Mouse (Mus musculus) ES-E14 (cell line): ENCODE data around the gene Cped1. TPM values are rescaled to one million over a fixed set of nuclear protein-coding genes. Genes with fewer than 3 reads are reported as not detected.

Source experiments
- DNase-seq: peaks from one replicate; pipeline ENCODE4 v3.0.0-alpha.2; 2013; ENCODE audit warnings: low read depth, low spot score
- H3K27ac ChIP-seq: 2 replicates; pipeline ENCODE4 v1.5.1; 2012; ENCODE audit warnings: low read depth, mild to moderate bottlenecking, low read length, moderate library complexity, mixed read lengths; ENCODE audit not compliant: poor library complexity, insufficient read depth, severe bottlenecking
- H3K36me3 ChIP-seq: 2 replicates; pipeline ENCODE4 v1.6.1; 2012; ENCODE audit warnings: mild to moderate bottlenecking, low read length, moderate library complexity, mixed read lengths; ENCODE audit not compliant: control insufficient read depth, poor library complexity, insufficient read depth, severe bottlenecking
- H3K4me1 ChIP-seq, 2 experiments: fragments of 150-350 bp in 1 of 2; sonication (generic) in 1 of 2; 2 replicates each; pipeline ENCODE4 v1.6.1; 2012; ENCODE audit warnings: low read length in 2 of 2, mild to moderate bottlenecking in 1 of 2, mixed read lengths in 1 of 2; ENCODE audit not compliant: control insufficient read depth in 2 of 2, insufficient read depth in 2 of 2, poor library complexity in 1 of 2
- H3K4me3 ChIP-seq, 2 experiments: fragments of 150-350 bp in 1 of 2; sonication (generic) in 1 of 2; 2 replicates each; pipeline ENCODE4 v1.5.1; 2012; ENCODE audit warnings: low read length in 2 of 2, low read depth in 1 of 2, mild to moderate bottlenecking in 1 of 2, mixed read lengths in 1 of 2; ENCODE audit not compliant: insufficient read depth in 1 of 2, poor library complexity in 1 of 2, severe bottlenecking in 1 of 2
- H3K9ac ChIP-seq: 2 replicates; pipeline ENCODE4 v1.6.1; 2012; ENCODE audit warnings: low read depth, mild to moderate bottlenecking, low read length, mixed read lengths; ENCODE audit not compliant: poor library complexity, insufficient read depth, severe bottlenecking
- H3K9me3 ChIP-seq: fragments of 150-350 bp; sonication (generic); 2 replicates; pipeline ENCODE4 v1.6.1; 2012; ENCODE audit warnings: low read depth, mild to moderate bottlenecking, low read length; ENCODE audit not compliant: control insufficient read depth, insufficient read depth
- CHD2 ChIP-seq: IDR thresholded peaks from 2 replicates; pipeline ENCODE4 v1.6.1; 2014; ENCODE audit warnings: mild to moderate bottlenecking, low read depth, low read length, inconsistent platforms
- HCFC1 ChIP-seq: IDR thresholded peaks from 2 replicates; pipeline ENCODE4 v1.6.1; 2012; ENCODE audit warnings: low read length, inconsistent platforms, borderline replicate concordance; ENCODE audit not compliant: insufficient read depth
- MAFK ChIP-seq: IDR thresholded peaks from 2 replicates; pipeline ENCODE4 v1.6.1; 2014; ENCODE audit warnings: mild to moderate bottlenecking, low read depth, low read length, inconsistent platforms; ENCODE audit not compliant: insufficient read depth
- ZC3H11A ChIP-seq: IDR thresholded peaks from 2 replicates; pipeline ENCODE4 v1.6.1; 2012; ENCODE audit warnings: low read depth, mild to moderate bottlenecking, inconsistent platforms, low read length, borderline replicate concordance
- ZNF384 ChIP-seq: IDR thresholded peaks from 2 replicates; pipeline ENCODE4 v1.6.1; 2012; ENCODE audit warnings: low read depth, low read length, inconsistent platforms
- in situ Hi-C, 2 experiments: fragments of 600-800 bp; cut with MboI; formaldehyde crosslinking; loops; one replicate each; pipeline ENCODE4 v1.15.1; 2025; ENCODE audit warnings: low sequenced_read_pairs in 2 of 2, inconsistent platforms in 1 of 2; ENCODE audit not compliant: unreplicated experiment in 2 of 2
- total RNA-seq: library from RNA; depleted of rRNA; stranded (reverse); fragments of 300-350 nt; gene quantifications from 2 replicates; pipeline ENCODE4 v1.2.3, GENCODE M21; 2012

Gene Cped1
- total RNA-seq, 1 experiment, result 0.31 TPM

- Histone ChIP-seq H3K4me3 (no peak overlapping the region), H3K9ac (no peak overlapping the region), H3K9me3 (no peaks in the 10 kb centered on the region), H3K36me3 (no peaks in the 10 kb centered on the region), H3K27ac (no peak overlapping the region), H3K4me1 (peaks cover 0 to 9% of the 10 kb centered on the region in 2 experiments; a peak in 1 of 4 replicates)
- DNase-seq, result no peak
- in situ Hi-C loops, result no loop called here
- TF ChIP-seq ZC3H11A (no peak), ZNF384 (no peak), MAFK (no peak)
Observed at GRCm38 (mm10) chr6:22010258-22010657, 24.5 kb downstream of the Cped1 start.

- H3K4me1 ChIP-seq, result peaks cover 0 to 9% of the 10 kb centered on the region in 2 experiments; a peak in 1 of 4 replicates
- in situ Hi-C loops, result no loop called here
- no peak overlapping the region for H3K9ac ChIP-seq
- TF ChIP-seq MAFK (no peak), CHD2 (no peak), ZNF384 (no peak), HCFC1 (no peak)
- H3K27ac ChIP-seq, result no peak overlapping the region
- H3K36me3 ChIP-seq, result no peaks in the 10 kb centered on the region
- no peak overlapping the region for H3K4me3 ChIP-seq
- no peaks in the 10 kb centered on the region for H3K9me3 ChIP-seq
- no peak for DNase-seq
Observed at GRCm38 (mm10) chr6:22010761-22011281, 25.1 kb downstream of the Cped1 start.

GRCm38 (mm10) chr6:22011546-22011945, 25.8 kb downstream of the Cped1 start:
- DNase-seq, result no peak

GRCm38 (mm10) chr6:22012099-22012498, 26.4 kb downstream of the Cped1 start:
- Histone ChIP-seq H3K4me3 (no peak overlapping the region), H3K9ac (no peak overlapping the region), H3K36me3 (no peaks in the 10 kb centered on the region), H3K4me1 (peaks cover 0 to 9% of the 10 kb centered on the region in 2 experiments; a peak in 1 of 4 replicates), H3K9me3 (no peaks in the 10 kb centered on the region), H3K27ac (no peak overlapping the region)
- in situ Hi-C loops, result no loop called here
- no peak for DNase-seq
- TF ChIP-seq HCFC1 (no peak), ZC3H11A (no peak), MAFK (no peak), CHD2 (no peak), ZNF384 (no peak)

More at GRCm38 (mm10) chr6:22011546-22011945, 25.8 kb downstream of the Cped1 start:
- H3K4me3 ChIP-seq, result no peak overlapping the region
- no peak overlapping the region for H3K9ac ChIP-seq
- H3K36me3 ChIP-seq, result no peaks in the 10 kb centered on the region
- peaks cover 0 to 9% of the 10 kb centered on the region in 2 experiments; a peak in 1 of 4 replicates for H3K4me1 ChIP-seq
- TF ChIP-seq MAFK (no peak), HCFC1 (no peak), ZC3H11A (no peak), CHD2 (no peak), ZNF384 (no peak)
- in situ Hi-C loops, result no loop called here
- H3K9me3 ChIP-seq, result no peaks in the 10 kb centered on the region
- H3K27ac ChIP-seq, result no peak overlapping the region

GRCm38 (mm10) chr6:22012501-22012900, 26.8 kb downstream of the Cped1 start:
- in situ Hi-C loops, result no loop called here
- DNase-seq, result no peak
- Histone ChIP-seq H3K27ac (no peak overlapping the region), H3K9ac (no peak overlapping the region), H3K36me3 (no peaks in the 10 kb centered on the region), H3K9me3 (no peaks in the 10 kb centered on the region), H3K4me3 (no peak overlapping the region), H3K4me1 (peaks cover 0 to 9% of the 10 kb centered on the region in 2 experiments; a peak in 1 of 4 replicates)
- TF ChIP-seq ZNF384, result no peak
- no peak for TF ChIP-seq MAFK
